Mouse (Mus musculus): ENCODE results near the gene Hist1h3c. TPM values are rescaled to one million over a fixed set of nuclear protein-coding genes. Genes with fewer than 3 reads are reported as not detected.

Hist1h3c gene
- polyA plus RNA-seq, 1 experiment from 2014 or later: not detected

Other genes with a start within 250 kb of the Hist1h3c start
- 16.1 TPM for gene Hist1h4h, start 214.6 kb downstream of the Hist1h3c start, polyA plus RNA-seq (2014; fragmentation: Illumina TruSeq; extraction: RNeasy Lipid Tissue Mini Kit (QIAGEN cat#74804); ENCODE audit: insufficient read depth, low read depth, low replicate concordance)
- gene Hist1h2af, start 211.7 kb downstream of the Hist1h3c start, polyA plus RNA-seq (2014; fragmentation: Illumina TruSeq; extraction: RNeasy Lipid Tissue Mini Kit (QIAGEN cat#74804); ENCODE audit: insufficient read depth, low read depth, low replicate concordance): not detected
- not detected for gene Hist1h3g, start 210.2 kb downstream of the Hist1h3c start, polyA plus RNA-seq (2014; fragmentation: Illumina TruSeq; extraction: RNeasy Lipid Tissue Mini Kit (QIAGEN cat#74804); ENCODE audit: insufficient read depth, low read depth, low replicate concordance)
- 0.28 TPM for gene Hist1h2bh, start 202.2 kb downstream of the Hist1h3c start, polyA plus RNA-seq (2014; fragmentation: Illumina TruSeq; extraction: RNeasy Lipid Tissue Mini Kit (QIAGEN cat#74804); ENCODE audit: insufficient read depth, low read depth, low replicate concordance)
- gene Hist1h3f, start 201.6 kb downstream of the Hist1h3c start, polyA plus RNA-seq (2014; fragmentation: Illumina TruSeq; extraction: RNeasy Lipid Tissue Mini Kit (QIAGEN cat#74804); ENCODE audit: insufficient read depth, low read depth, low replicate concordance): not detected
- gene Hist1h4f, start 194.0 kb downstream of the Hist1h3c start, polyA plus RNA-seq (2014; fragmentation: Illumina TruSeq; extraction: RNeasy Lipid Tissue Mini Kit (QIAGEN cat#74804); ENCODE audit: insufficient read depth, low read depth, low replicate concordance): not detected
- 0.08 TPM for gene Hist1h1d, start 192.3 kb downstream of the Hist1h3c start, polyA plus RNA-seq (2014; fragmentation: Illumina TruSeq; extraction: RNeasy Lipid Tissue Mini Kit (QIAGEN cat#74804); ENCODE audit: insufficient read depth, low read depth, low replicate concordance)
- not detected for gene Hist1h3e, start 183.2 kb downstream of the Hist1h3c start, polyA plus RNA-seq (2014; fragmentation: Illumina TruSeq; extraction: RNeasy Lipid Tissue Mini Kit (QIAGEN cat#74804); ENCODE audit: insufficient read depth, low read depth, low replicate concordance)
- gene Hist1h2ae, start 174.4 kb downstream of the Hist1h3c start, polyA plus RNA-seq (2014; fragmentation: Illumina TruSeq; extraction: RNeasy Lipid Tissue Mini Kit (QIAGEN cat#74804); ENCODE audit: insufficient read depth, low read depth, low replicate concordance): not detected
- 1.5 TPM for gene Hist1h2bg, start 174.2 kb downstream of the Hist1h3c start, polyA plus RNA-seq (2014; fragmentation: Illumina TruSeq; extraction: RNeasy Lipid Tissue Mini Kit (QIAGEN cat#74804); ENCODE audit: insufficient read depth, low read depth, low replicate concordance)
- not detected for gene Hist1h2bf, start 171.4 kb downstream of the Hist1h3c start, polyA plus RNA-seq (2014; fragmentation: Illumina TruSeq; extraction: RNeasy Lipid Tissue Mini Kit (QIAGEN cat#74804); ENCODE audit: insufficient read depth, low read depth, low replicate concordance)
- gene Hist1h2ad, start 171.2 kb downstream of the Hist1h3c start, polyA plus RNA-seq (2014; fragmentation: Illumina TruSeq; extraction: RNeasy Lipid Tissue Mini Kit (QIAGEN cat#74804); ENCODE audit: insufficient read depth, low read depth, low replicate concordance): not detected
- gene Hist1h3d, start 169.8 kb downstream of the Hist1h3c start, polyA plus RNA-seq (2014; fragmentation: Illumina TruSeq; extraction: RNeasy Lipid Tissue Mini Kit (QIAGEN cat#74804); ENCODE audit: insufficient read depth, low read depth, low replicate concordance): 1.1 TPM
- gene Hist1h4d, start 164.0 kb downstream of the Hist1h3c start, polyA plus RNA-seq (2014; fragmentation: Illumina TruSeq; extraction: RNeasy Lipid Tissue Mini Kit (QIAGEN cat#74804); ENCODE audit: insufficient read depth, low read depth, low replicate concordance): not detected
- gene Hist1h2be, start 124.5 kb downstream of the Hist1h3c start, polyA plus RNA-seq (2014; fragmentation: Illumina TruSeq; extraction: RNeasy Lipid Tissue Mini Kit (QIAGEN cat#74804); ENCODE audit: insufficient read depth, low read depth, low replicate concordance): 2.7 TPM
- 0.40 TPM for gene Hist1h1e, start 123.0 kb downstream of the Hist1h3c start, polyA plus RNA-seq (2014; fragmentation: Illumina TruSeq; extraction: RNeasy Lipid Tissue Mini Kit (QIAGEN cat#74804); ENCODE audit: insufficient read depth, low read depth, low replicate concordance)
- 0.25 TPM for gene Hist1h2ac, start 61.7 kb downstream of the Hist1h3c start, polyA plus RNA-seq (2014; fragmentation: Illumina TruSeq; extraction: RNeasy Lipid Tissue Mini Kit (QIAGEN cat#74804); ENCODE audit: insufficient read depth, low read depth, low replicate concordance)
- gene Hist1h2bc, start 61.4 kb downstream of the Hist1h3c start, polyA plus RNA-seq (2014; fragmentation: Illumina TruSeq; extraction: RNeasy Lipid Tissue Mini Kit (QIAGEN cat#74804); ENCODE audit: insufficient read depth, low read depth, low replicate concordance): 123 TPM
- not detected for gene Hist1h1t, start 49.8 kb downstream of the Hist1h3c start, polyA plus RNA-seq (2014; fragmentation: Illumina TruSeq; extraction: RNeasy Lipid Tissue Mini Kit (QIAGEN cat#74804); ENCODE audit: insufficient read depth, low read depth, low replicate concordance)
- gene Hist1h4c, start 47.1 kb downstream of the Hist1h3c start, polyA plus RNA-seq (2014; fragmentation: Illumina TruSeq; extraction: RNeasy Lipid Tissue Mini Kit (QIAGEN cat#74804); ENCODE audit: insufficient read depth, low read depth, low replicate concordance): 0.68 TPM
- gene Hfe, start 34.7 kb downstream of the Hist1h3c start, polyA plus RNA-seq (2014; fragmentation: Illumina TruSeq; extraction: RNeasy Lipid Tissue Mini Kit (QIAGEN cat#74804); ENCODE audit: insufficient read depth, low read depth, low replicate concordance): 21.9 TPM
- gene Hist1h1c, start 6.8 kb downstream of the Hist1h3c start, polyA plus RNA-seq (2014; fragmentation: Illumina TruSeq; extraction: RNeasy Lipid Tissue Mini Kit (QIAGEN cat#74804); ENCODE audit: insufficient read depth, low read depth, low replicate concordance): 58.8 TPM
- gene Hist1h2bb, start 1.1 kb upstream of the Hist1h3c start, polyA plus RNA-seq (2014; fragmentation: Illumina TruSeq; extraction: RNeasy Lipid Tissue Mini Kit (QIAGEN cat#74804); ENCODE audit: insufficient read depth, low read depth, low replicate concordance): not detected
- not detected for gene Hist1h2ab, start 5.5 kb upstream of the Hist1h3c start, polyA plus RNA-seq (2014; fragmentation: Illumina TruSeq; extraction: RNeasy Lipid Tissue Mini Kit (QIAGEN cat#74804); ENCODE audit: insufficient read depth, low read depth, low replicate concordance)
- gene Hist1h3b, start 6.7 kb upstream of the Hist1h3c start, polyA plus RNA-seq (2014; fragmentation: Illumina TruSeq; extraction: RNeasy Lipid Tissue Mini Kit (QIAGEN cat#74804); ENCODE audit: insufficient read depth, low read depth, low replicate concordance): not detected
- gene Hist1h4b, start 11.4 kb upstream of the Hist1h3c start, polyA plus RNA-seq (2014; fragmentation: Illumina TruSeq; extraction: RNeasy Lipid Tissue Mini Kit (QIAGEN cat#74804); ENCODE audit: insufficient read depth, low read depth, low replicate concordance): not detected
- gene Hist1h4a, start 15.6 kb upstream of the Hist1h3c start, polyA plus RNA-seq (2014; fragmentation: Illumina TruSeq; extraction: RNeasy Lipid Tissue Mini Kit (QIAGEN cat#74804); ENCODE audit: insufficient read depth, low read depth, low replicate concordance): not detected
- not detected for gene Hist1h3a, start 16.8 kb upstream of the Hist1h3c start, polyA plus RNA-seq (2014; fragmentation: Illumina TruSeq; extraction: RNeasy Lipid Tissue Mini Kit (QIAGEN cat#74804); ENCODE audit: insufficient read depth, low read depth, low replicate concordance)
- not detected for gene Hist1h1a, start 18.1 kb upstream of the Hist1h3c start, polyA plus RNA-seq (2014; fragmentation: Illumina TruSeq; extraction: RNeasy Lipid Tissue Mini Kit (QIAGEN cat#74804); ENCODE audit: insufficient read depth, low read depth, low replicate concordance)
- gene Trim38, start 24.3 kb upstream of the Hist1h3c start, polyA plus RNA-seq (2014; fragmentation: Illumina TruSeq; extraction: RNeasy Lipid Tissue Mini Kit (QIAGEN cat#74804); ENCODE audit: insufficient read depth, low read depth, low replicate concordance): not detected
- 0.34 TPM for gene Slc17a2, start 61.4 kb upstream of the Hist1h3c start, polyA plus RNA-seq (2014; fragmentation: Illumina TruSeq; extraction: RNeasy Lipid Tissue Mini Kit (QIAGEN cat#74804); ENCODE audit: insufficient read depth, low read depth, low replicate concordance)
- gene Slc17a3, start 93.8 kb upstream of the Hist1h3c start, polyA plus RNA-seq (2014; fragmentation: Illumina TruSeq; extraction: RNeasy Lipid Tissue Mini Kit (QIAGEN cat#74804); ENCODE audit: insufficient read depth, low read depth, low replicate concordance): not detected
- gene Slc17a1, start 122.1 kb upstream of the Hist1h3c start, polyA plus RNA-seq (2014; fragmentation: Illumina TruSeq; extraction: RNeasy Lipid Tissue Mini Kit (QIAGEN cat#74804); ENCODE audit: insufficient read depth, low read depth, low replicate concordance): not detected
- not detected for gene Slc17a4, start 169.4 kb upstream of the Hist1h3c start, polyA plus RNA-seq (2014; fragmentation: Illumina TruSeq; extraction: RNeasy Lipid Tissue Mini Kit (QIAGEN cat#74804); ENCODE audit: insufficient read depth, low read depth, low replicate concordance)
- gene Hist1h2ba, start 188.6 kb upstream of the Hist1h3c start, polyA plus RNA-seq (2014; fragmentation: Illumina TruSeq; extraction: RNeasy Lipid Tissue Mini Kit (QIAGEN cat#74804); ENCODE audit: insufficient read depth, low read depth, low replicate concordance): not detected
- not detected for gene Hist1h2aa, start 188.9 kb upstream of the Hist1h3c start, polyA plus RNA-seq (2014; fragmentation: Illumina TruSeq; extraction: RNeasy Lipid Tissue Mini Kit (QIAGEN cat#74804); ENCODE audit: insufficient read depth, low read depth, low replicate concordance)
- gene Scgn, start 245.6 kb upstream of the Hist1h3c start, polyA plus RNA-seq (2014; fragmentation: Illumina TruSeq; extraction: RNeasy Lipid Tissue Mini Kit (QIAGEN cat#74804); ENCODE audit: insufficient read depth, low read depth, low replicate concordance): not detected

Data from lung, adult 10 weeks (tissue).